Mouse (Mus musculus) c-Kit-positive CD71-negative TER-119-negative erythroid progenitor cells, embryonic 14.5 days (primary cell): Measurements from ENCODE around the gene Tmem189.
"Not testable (repeated sequence)": the region's sequence is repeated elsewhere in the genome, so short reads cannot be mapped to it uniquely, and the experiment has no call there.

Experiments used
- DNase-seq: peaks from one replicate; pipeline ENCODE4 v3.0.0-alpha.2; 2013; ENCODE audit warnings: low read depth

Tmem189 gene

DNA sequence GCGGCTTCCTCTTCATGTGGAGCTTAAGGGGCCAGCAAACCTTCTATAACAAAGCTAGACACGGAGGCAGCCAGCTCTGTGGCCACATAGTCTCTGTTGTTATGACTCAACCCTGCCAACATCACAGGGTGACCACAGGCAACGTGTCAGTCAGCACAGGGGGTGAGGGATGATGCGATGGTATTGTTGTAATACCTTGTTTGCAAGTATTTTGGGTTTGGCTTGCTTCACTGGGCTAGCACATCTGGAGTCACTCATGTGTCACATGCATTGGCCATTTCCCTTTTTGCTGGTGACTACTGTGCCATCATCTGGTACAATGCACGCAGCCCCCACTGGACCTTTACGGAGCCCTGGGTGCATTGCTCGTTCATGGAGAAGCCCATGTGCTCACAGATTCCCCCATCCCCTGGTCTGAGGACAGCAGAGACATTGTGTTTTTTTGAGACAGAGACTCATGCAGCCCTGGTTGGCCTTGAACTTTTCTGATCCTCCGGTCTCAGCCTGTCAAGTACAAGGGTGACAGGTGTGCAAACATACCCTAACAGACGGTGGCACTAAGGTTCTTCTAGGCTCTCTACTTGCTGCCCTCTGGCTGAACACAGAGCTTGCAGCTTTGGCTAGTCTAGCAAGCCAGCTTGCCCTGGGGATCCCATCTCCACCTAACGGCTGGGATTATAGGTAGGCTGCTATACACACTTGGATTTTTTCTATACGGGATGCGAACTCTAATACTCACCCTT, 40.2 kb downstream of the Tmem189 start:
- no peak for DNase-seq

DNA sequence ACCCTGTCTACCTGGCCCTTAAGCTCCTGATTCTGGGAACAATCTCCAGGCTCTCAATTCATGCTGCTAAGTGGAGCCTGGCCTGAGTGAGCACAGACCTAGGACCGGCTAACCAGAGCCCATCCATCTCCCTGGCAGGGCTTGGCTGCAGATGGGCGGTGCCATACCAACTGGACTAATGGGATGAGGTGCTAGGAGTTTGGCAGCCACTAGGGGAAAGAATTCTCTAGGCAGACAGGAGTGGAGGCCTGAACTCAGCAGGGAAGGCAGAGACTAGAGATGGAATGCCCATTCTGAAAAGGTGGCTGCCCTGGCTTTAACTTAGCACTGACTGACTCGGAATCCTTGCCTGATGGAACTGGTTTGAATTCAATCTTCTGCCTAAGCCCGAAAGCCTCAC, 43.2 kb downstream of the Tmem189 start:
- no peak for DNase-seq

DNA sequence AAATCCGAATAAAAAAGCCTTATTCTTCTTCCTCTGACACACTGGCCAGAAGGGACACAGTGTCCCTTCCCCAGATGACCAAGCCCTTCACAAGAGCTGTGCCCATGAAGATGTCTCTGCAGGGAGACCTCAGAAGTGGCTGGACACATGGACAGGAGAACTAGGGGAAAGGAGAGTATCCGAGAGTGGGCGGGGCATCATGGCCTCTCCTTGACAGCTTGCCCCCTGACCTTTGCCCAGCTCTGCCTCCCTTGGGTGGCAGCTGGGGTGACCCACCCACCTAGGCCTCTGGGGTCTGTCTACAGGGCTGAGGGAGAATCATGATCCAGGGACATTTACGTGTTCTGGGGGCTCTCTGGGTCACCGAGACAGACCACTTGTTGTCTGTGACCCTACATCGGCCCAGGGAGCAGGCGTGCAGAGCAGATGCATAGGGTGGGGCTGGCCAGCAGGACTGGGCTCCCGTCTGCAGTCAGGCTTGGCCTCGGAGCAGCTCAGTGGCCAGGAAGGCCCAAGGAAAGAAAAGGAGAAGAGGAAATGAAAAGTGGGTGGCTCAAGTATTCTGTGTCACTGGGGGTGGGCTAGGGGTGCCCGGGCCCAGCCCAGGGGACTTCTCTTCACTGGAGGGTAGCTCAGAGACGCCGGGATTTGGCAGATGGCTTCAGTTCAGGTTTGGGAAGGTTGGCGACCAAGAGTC, 46.1 kb downstream of the Tmem189 start:
- DNase-seq, result not testable (repeated sequence)

DNA sequence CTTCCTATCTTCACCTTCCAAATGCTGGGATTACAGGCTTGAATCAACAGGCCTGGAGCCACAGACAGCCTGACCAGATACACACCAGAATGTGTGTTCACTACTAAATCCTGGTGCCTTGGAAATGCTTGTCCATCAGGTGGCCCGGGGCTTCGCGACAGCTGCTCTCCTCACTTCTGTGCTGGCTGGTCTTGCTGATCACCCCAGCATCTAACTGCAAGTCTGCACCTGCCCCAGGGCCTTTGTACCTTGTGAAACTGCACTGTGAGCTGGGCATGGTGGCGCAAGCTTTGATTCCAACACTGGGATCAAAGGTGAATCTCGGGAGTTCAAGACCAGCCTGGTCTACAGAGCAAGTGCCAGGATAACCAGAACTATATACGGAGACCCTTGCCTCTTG, 47.5 kb downstream of the Tmem189 start:
- no peak for DNase-seq

DNA sequence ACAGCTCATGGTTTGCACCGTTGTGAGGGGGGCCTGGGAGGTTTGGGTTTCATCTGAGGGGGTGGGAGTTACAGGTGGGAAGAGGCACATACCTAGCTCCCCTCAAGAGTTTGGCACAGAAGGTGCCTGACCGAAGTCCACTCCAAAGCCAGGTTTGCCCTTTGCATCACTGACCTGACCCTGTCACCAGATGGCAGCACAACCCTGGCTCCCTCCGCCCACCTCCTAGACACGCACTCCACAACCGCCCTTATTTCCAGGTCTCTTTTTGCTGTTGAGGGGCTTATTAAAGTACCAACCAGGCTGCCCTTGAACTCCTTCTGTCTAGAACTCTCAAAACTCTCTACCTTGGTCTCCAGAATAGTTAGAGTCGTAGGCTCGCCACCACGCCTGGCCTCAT, 48.3 kb downstream of the Tmem189 start:
- peak; percentile 51 for DNase-seq

DNA sequence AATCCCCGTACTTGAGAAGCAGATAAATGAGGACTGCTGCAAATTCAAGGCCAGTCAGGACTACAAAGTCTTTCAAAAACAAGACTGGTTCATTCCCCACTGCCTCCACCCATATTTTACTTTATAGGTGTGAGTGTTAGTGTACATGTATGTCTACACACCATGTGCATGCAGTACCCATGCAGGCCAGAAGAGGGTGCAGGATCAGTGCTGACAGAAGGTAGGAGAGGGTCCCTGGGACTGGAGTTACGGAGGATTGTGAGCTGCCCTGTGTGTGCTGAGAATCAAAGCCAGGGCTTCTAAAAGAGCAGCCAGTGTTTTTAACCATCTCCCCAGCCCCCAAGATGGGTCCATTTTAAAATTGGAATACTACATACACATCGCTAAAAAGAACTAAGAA, 49.3 kb downstream of the Tmem189 start:
- DNase-seq, result no peak

DNA sequence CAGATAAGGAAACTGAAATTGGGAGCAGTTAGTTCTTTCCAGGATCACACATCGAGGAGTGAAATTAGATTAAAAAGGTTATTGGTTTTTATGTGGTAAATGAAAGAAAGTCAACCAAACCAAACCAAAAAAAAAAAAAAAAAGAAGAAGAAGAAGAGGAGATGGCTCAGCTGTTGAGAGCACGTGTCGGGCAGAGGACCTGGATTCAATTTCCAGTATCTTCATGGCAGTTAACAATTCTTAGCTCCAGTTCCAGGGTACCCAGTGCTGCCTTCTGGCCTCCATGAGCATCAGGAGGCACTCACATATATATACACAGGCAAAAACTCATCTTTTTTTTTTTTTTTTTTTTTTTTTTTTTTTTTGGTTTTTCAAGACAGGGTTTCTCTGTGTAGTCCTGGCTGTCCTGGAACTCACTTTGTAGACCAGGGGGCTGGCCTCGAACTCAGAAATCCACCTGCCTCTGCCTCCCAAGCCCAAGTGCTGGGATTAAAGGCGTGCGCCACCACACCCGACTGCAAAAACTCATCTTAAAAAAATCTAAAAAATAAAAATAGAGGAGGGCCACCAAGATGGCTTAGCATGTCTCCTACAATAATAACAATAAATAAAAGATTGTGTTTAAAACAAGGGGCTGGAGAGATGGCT, 54.6 kb downstream of the Tmem189 start:
- no peak for DNase-seq

DNA sequence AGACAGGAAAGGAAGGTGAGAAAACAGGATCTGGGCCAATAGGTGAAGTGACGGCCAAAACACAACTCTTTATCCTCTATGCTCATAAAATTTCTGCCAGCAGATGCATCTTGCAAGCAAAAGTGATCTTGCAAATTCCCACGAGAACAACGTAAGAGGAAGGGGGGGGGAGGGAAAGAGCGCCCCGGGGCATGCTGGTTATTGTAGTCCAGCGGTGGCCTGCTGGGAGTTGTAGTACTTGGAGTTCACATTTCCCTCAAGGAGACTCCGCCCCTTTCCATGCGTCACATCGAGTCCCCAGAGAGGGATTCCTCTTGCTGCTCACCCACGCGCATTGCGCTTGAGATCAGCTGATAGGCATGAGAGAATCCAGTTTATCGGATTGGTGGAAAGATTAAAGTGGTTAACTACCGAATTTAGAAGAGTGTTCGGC, 55.3 kb downstream of the Tmem189 start:
- DNase-seq, result peak; percentile 100

DNA sequence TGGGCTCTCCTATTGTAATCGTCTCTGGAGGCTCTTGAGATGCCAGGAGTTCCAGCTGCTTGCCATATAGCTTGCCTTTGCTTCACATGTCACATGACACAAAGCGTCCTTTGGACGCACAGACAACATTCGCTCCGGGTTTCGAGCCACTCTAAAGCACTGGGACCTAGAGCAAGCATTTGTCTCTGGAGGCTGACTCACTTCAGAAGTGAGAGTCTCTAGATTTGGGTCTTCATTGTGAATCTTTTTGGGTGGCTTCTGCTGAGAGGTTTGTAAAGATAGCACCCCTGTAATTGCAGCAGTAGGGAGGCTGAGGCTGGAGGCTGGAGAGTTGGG, 56.1 kb downstream of the Tmem189 start:
- DNase-seq, result no peak

DNA sequence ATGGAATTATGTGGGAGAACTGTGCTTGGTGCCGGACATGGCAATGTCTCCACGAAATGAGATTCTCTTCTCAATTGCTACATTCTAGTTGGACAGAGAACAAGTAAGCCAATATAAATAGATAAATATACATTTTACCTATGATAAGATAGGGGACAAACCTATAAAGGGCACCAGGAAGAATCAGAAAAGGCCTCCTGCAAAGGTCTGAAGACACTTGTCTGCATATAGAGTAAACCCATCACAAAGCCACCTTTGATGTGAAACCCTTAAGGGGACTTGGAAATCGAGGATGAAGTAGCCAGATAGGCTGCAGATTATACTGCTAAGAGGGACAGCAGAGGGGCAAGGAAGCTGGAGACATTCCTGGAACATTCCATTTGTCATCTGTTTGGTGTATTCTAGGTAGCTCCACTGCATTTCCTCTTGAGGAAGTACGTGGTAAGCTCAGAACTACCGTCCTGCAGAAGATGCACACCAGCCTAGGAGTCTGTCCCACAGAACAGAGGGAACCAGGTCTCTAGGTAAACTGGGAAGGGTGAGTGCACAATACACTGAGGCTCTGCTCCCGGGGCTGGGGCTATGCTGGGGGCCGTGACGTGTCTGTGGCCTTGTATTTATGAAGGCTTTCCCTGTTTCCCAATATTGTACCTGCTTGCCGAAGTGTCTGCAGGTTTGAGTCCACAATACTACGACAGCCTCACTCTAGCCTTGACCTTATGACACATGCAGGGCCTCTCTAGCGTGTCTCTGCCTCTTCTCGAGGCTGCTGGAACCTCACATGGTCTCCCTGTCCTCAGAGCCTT, 56.7 kb downstream of the Tmem189 start:
- DNase-seq, result no peak

DNA sequence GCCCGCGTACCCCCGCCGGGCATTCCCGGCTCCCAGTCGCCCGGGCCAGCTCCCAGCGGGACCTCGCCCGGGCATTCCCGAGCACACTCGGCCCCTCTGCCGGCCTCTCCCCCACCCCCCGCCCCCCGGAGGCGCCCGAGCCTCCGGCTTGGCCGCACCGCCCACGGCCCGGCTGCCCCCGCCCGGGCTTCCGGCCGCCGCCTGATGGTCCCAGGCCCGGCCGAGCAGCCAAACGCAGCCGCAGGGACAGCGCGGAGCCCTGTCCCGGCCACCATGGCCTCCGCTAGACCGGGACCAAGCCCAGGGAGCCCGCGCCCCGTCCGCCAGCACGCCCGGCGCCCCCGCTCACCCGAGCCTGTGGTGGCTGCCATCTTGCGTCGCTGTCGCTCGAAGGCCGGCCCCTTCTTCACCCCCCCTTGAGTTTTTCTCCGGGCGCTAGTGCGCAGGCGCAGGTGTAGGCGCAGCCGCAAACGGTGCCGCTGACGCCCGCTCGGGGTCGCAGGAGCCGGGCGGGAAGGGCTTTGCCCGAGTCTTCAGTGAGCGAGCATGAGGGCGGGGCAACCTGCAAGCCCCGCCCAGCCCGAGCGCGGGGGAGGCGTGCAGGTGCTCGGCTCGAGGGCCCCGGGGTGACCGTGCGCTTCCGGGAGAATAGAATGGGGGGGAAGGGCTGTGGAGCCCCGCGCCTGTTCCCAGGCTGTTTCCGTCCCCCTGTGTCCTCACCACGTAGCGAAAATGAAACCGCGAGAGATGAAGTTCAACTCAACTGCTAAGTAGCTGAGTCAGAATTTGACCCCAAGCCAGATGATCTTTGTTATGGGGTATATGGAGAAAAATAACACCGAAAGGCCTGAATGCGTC, 57.8 kb downstream of the Tmem189 start, which contains the start of gene Ube2v1:
Ube2v1 (minus strand) TSS at position 505 of the 858 bp plus-strand sequence.
- DNase-seq, result peak; percentile 97

DNA sequence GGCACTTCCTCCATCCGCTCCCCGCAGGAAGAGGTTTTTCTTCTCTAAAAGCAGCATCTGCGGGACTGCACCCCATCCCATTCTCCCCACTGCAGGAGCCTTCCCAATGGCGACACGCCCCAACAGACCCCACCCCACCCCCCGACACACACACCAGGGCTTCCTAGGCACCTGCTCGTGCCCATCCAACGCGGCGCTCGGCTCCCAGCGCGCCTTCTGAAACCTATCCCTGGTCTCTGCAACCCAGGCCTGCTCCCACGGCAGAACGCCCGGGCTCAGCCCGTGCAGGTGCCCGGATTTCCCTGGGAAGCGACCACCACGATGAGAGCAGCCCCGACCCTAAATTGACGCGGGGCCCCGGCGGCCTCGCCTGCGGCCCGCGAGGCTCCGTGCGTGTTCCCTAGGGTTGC, 58.4 kb downstream of the Tmem189 start:
- no peak for DNase-seq

DNA sequence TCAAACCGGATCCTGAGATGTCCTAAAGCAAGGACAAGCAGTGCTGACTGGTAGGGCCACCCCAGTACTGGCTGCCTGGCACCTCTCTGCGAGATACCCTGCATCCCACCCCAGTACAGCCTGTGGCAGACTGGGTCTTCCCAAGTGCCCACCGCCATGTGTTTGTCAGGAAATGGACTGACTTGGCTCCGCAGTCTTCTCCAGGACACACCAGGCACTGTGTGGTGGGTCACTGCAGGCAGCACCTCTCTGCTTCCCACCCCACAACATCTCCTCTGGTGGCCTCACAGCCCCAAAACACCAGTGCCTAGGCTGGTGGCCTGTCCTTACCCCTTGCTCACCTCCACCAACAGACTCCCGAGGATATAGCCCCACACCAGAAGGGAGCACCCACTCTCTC, 59.2 kb downstream of the Tmem189 start:
- DNase-seq, result no peak

DNA sequence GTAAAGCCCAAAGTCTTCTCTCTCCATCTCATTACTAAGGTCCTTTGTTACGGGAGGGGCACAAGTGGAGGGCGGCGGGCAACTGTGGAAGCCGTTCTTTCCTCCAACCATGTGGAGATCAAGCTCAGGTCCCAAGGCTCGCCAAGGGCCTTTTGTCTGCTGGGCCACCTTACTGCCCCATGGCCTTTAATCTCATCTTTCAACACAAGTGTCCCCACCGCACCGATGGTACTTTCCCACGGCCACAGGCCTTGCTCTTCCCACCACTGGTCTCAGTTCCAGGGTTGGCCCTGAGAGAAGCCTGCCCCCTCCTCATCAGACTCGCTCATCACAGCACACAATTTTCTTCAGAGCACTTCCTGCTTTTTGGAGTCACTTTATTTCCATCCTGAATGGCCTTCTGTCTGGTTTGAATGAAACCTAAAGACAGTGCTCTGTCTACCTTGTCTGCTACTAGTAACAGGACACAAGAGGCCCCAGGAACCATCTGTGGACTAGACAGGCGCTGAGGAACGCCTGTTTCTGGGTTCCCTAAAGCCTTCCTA, 59.9 kb downstream of the Tmem189 start:
- DNase-seq, result no peak

DNA sequence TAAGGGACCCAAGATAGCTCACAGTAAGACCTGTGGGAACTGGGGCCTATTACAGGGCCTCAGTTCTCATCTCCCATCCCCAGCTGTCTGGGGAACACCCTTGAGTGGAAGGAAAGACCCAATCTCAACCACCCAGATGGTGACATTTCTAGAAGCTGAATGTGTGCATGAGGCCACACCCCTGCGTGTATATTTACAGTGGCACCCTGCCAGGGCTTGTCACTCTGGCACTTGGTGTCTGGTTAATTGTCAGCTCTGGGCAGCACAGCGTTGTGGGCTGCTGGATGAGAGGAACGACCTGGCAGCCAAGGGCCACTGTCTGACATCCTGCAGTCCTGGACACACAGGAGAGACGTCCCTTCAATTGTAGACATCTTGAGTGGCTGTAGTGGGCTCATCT, 60.8 kb downstream of the Tmem189 start:
- DNase-seq, result peak; percentile 57

DNA sequence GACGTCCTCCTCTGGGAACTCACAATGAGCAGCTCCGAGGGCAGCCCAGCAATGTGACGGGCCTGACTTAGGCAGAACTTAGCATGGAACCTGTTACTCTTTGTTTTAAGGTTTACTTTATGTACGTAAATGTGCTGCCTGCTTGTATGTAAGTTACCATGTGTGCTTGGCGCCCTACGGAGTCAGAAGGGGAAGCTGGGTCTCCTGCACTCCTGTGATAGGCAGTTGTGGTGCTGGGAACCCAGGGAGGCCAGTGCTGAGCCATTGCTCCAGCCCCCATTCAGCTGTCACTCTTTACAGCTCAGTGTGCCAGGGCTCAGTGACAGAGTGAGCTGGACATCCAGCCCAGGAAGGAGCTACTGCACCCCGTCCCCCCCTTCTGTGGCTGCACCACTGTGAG, 62.6 kb downstream of the Tmem189 start:
- DNase-seq, result no peak

DNA sequence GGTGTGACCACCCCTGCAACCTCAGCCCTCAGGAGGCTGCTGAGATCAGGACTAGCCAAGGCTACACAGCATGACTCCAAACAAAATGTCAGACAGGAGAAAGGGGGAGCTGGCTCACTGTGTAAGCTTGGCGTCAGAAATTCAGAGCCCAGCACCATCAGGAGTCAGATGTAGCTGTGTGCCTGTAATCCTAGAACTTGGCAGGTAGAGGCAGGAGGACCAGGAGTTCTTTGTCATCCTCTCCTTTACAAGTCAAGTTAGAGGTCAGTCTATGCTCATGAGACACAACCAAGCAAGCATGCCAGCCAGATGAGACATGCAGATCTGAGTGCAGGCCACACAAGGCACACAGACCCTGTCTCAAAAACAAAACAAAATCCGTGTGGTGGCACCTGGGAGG, 64.0 kb downstream of the Tmem189 start:
- no peak for DNase-seq

DNA sequence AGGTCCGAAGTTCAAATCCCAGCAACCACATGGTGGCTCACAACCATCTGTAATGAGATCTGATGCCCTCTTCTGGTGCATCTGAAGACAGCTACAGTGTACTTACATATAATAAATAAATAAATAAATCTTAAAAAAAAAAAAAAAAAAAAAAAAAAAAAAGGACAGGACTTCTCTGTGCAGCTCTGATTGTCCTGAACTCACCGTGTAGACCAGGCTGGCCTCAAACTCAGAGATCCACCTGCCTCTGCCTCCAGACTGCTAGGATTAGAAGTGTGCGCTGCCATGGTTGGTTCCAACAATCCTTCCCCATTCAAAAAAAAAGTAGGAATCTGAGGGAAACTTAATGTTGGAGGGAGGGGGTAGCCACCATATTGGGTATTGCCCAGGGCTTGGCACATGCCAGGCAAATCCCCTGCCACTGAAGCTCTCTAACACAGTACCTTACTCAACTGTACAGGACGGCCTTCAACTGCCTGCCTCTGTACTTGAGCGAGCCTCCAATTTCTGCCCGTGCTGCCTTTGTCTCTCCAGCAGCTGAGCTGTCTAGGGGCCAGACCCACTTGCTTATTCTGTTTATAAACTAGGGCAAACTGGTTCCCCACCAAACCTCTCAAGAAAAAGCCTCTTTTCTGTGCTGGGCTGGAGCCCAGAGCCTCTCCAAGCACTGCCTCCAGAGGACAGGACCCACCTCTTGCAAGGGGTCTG, 65.1 kb downstream of the Tmem189 start:
- no peak for DNase-seq

DNA sequence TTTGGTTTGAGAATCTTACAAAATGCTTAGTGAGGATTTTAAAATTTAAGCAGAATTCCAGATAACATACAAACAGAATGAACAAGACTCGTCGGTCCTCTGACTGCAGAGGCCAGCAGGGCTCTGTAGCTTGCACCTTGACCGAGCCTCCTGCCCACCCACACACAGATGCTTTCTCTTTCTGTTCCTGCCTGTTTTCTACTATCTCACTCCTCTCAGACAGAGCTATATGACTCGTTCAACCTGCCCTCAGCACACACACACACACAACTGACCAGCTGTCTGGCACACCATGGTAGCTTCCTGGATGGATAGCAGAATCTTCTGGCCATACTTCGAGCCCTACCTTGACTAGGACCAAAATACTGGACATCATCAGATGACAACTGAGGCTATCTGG, 66.7 kb downstream of the Tmem189 start:
- DNase-seq, result no peak

DNA sequence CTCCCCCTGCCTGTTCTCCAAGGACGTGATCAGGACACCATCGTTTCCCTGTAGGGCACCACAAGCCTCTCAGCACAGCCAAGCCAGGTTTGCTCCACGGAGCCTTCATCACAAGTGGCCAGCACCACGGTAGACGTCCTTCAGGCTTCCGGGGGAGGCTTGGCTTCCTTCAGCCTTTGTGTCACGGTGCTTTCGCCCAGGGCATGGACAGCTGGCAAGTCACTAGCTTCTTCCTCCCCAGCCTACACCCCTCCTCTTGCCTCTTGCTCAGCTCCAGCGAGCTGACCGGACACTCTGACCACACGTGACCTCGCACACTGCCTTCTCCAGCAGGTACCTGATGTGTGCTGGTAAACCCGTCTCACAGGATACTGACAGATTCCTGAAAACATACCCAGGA, 67.3 kb downstream of the Tmem189 start:
- DNase-seq, result no peak
